Mouse (Mus musculus) heart, postnatal 10 days (tissue): Measurements from ENCODE around the gene Dnajc22. TPM values are rescaled to one million over a fixed set of nuclear protein-coding genes. Genes with fewer than 3 reads are reported as not detected.
A peak's percentile ranks its signal among the peaks of the same experiment; 100 is the strongest.
"Not testable (repeated sequence)": the region's sequence is repeated elsewhere in the genome, so short reads cannot be mapped to it uniquely, and the experiment has no call there.

Source experiments
- DNase-seq, 2 experiments: peaks; one replicate each; pipeline ENCODE4 v3.0.0; 2021
- intact Hi-C: fragments of 180-260 bp; cut with DNase I; formaldehyde crosslinking; loops from one replicate; pipeline ENCODE4 v1.15.1; 2025
- total RNA-seq, 2 experiments: library from RNA; stranded (reverse); gene quantifications; 2 replicates each; pipeline ENCODE4 v1.2.3; 2021

Dnajc22 gene
- total RNA-seq = under 1 TPM; 0.37 to 0.98 TPM

DNA sequence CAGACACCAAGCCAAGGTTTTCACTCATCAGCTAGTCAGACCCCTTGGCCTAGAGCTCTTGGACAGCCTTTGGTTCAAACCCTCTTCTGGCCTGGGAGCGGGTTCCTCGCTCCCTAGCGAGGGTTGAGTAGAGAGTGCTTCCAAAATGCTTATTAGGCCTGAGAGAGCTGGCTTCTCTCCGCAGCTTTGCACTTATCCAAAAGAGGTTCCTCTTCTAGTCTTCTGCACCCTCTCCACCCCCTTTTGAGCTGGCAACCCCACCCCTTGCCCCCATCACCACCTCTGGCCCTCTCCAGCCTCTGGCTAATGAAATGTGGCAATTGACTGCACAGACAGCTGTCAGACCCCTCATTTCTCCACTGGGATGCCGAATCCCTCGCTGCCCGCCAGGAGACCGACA, at the start of gene Dnajc22:
Dnajc22 (plus strand) TSS at position 301 of the 400 bp plus-strand sequence.
- intact Hi-C loops = no loop called here
- DNase-seq = no peak

DNA sequence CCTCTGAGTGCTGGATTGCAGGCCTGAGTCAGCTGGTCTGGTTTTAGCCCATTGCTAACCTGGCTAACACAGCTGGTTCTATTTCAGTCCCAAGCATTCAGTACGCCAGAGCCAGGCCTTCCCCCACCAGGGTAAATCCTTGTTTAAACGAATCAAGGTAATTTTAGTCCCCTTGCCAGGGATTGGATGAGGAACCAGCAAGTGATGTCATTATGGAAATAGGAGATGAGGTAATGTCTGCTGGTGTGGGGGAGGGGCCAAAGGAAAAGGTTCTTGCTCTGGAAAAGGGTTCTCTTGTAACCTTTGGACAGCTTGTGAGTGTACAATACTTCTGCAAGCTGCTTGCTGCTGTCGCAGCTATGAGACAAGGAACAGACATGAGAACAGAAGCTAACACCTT, 48.1 kb upstream of the Dnajc22 start:
- intact Hi-C loops = no loop called here
- DNase-seq = peak in 1 of 2 experiments; percentile 48

DNA sequence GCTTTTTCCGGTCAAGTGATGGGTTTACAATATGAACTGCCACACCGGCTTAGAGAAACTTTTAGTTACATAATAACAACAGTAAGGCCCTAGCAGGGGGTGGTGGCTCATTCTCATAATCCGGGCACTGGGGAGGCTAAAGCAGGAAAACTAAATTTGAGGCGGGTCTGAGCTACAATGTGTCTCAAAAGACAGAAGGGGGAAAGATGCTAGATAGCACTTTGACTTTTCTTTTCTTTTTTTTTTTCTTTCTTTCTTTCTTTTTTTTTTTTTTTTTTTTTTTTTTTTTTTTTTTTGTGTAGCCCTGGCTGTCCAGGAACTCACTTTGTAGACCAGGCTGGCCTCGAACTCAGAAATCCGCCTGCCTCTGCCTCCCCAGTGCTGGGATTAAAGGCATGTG, 47.2 kb upstream of the Dnajc22 start:
- intact Hi-C loops = not testable (repeated sequence)

DNA sequence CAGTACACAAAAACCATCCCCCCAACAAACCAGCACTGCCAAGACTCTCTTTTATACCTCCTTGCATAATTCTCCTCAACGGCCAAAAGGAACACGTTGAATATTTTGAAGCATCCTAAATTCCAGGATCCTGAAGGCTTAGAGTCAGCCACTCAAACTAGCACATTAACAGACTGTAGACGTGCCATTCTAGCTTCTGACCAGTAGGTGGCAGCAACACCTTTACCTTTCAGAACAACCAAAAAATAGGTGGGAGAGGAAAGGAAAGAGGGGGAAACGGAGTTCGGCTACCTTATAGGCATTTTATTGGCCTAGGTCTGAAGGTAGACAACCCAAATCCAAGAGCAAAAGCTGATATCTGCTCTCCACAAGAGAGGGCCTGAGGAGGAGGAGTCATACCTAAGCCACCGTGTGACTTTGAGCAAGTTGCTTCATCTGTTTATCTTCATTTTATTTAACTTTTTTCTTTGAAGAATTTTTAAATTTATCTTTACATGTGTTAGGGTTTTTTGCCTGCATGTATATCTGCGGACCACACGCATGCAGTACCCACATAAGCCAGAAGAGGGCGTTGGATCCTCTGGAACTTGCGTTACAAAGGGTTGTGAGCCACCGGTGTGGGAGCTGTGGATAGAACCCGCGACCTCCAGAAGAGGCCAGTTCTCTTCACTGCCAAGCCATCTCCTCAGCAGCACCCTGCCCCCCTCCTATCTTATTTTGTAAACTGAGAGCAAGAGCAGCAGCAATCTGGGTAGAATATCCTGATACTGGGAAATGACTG, 43.3 kb upstream of the Dnajc22 start:
- intact Hi-C loops = loop anchor here (2.0 kb wide), 1 partner anchor 149 kb away; no protein-coding TSS in a partner anchor
- peak; percentile 57 to 72 for DNase-seq

More for the DNA sequence above, 47.2 kb upstream of the Dnajc22 start:
- DNase-seq = not testable (repeated sequence)

DNA sequence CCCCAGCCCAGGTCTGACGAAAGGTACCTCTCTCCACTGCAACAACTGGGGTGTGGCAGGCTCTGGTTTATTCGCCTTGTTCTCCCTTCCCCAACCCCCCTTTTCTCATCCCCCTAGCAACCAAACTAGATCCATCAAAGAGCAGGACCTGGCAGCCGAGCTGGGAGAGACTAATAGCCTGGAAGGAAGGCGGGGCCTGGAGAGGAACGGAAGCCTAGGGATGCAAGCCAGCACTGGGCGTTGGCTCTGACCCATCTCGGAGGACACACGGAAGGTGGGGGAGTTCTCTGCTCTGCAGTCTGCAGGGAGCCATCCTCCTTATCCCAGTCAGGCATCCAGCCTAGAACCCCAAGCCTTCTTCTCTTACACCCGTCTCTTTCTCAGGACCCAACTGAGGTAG, 39.6 kb upstream of the Dnajc22 start:
- no peak for DNase-seq
- intact Hi-C loops = no loop called here

DNA sequence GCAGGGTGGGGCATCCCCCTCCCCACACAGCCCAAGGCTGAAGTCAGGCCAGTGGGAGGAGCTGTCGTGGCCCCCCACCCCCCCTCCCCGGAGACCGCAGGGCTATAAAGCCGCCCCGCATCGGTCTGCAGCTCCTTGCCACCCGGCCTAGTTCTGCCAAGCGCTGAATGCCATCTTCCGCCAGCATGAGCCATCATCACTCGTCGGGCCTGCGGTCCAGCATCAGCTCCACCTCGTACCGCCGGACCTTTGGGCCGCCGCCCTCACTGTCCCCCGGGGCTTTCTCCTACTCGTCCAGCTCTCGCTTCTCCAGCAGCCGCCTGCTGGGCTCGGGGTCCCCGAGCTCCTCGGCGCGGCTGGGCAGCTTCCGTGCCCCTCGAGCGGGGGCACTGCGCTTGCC, 37.9 kb upstream of the Dnajc22 start, which contains the start of gene Prph:
Prph (plus strand) TSS at position 135 of the 400 bp plus-strand sequence.
- intact Hi-C loops = loop anchor here (5.0 kb wide), 1 partner anchor 33 kb away; no protein-coding TSS in a partner anchor

DNA sequence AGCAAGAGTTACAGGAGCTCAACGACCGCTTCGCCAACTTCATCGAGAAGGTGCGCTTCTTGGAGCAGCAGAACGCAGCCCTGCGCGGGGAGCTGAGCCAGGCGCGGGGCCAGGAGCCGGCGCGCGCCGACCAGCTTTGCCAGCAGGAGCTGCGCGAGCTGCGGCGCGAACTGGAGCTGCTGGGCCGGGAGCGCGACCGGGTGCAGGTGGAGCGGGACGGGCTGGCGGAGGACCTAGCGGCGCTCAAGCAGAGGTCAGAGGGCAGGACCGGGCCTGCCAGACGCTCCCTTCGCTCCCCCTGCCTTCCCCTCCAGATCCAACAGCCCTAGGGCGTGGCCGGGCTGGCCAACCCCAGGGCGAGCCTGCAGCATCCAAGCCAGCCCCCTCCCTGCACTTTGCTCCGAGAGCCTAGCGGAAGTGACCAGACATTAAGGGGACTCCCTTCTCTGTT, 37.4 kb upstream of the Dnajc22 start:
- peak in 1 of 2 experiments; percentile 52 for DNase-seq
- intact Hi-C loops = loop anchor here (5.0 kb wide), 1 partner anchor 33 kb away; no protein-coding TSS in a partner anchor

More for the DNA sequence above, 37.9 kb upstream of the Dnajc22 start, which contains the start of gene Prph:
- no peak for DNase-seq

DNA sequence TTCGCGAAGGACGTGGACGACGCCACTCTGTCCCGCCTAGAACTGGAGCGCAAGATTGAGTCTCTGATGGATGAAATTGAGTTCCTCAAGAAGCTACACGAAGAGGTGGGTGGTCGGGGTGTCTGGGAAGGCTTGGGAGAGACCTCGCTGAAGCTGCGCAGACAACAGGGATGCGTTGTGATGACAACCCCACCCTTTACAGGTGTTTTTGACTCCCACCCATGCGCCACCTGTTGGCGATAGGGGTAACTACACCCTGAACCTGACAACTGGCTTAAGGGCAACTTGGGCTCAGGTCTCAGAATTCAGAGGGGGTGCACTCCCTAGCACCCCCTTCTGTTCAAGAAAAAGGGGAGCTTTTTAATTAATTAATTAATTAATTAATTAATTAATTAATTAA, 36.6 kb upstream of the Dnajc22 start:
- intact Hi-C loops = loop anchor here (5.0 kb wide), 1 partner anchor 34 kb away; no protein-coding TSS in a partner anchor
- DNase-seq = peak in 1 of 2 experiments; percentile 55

DNA sequence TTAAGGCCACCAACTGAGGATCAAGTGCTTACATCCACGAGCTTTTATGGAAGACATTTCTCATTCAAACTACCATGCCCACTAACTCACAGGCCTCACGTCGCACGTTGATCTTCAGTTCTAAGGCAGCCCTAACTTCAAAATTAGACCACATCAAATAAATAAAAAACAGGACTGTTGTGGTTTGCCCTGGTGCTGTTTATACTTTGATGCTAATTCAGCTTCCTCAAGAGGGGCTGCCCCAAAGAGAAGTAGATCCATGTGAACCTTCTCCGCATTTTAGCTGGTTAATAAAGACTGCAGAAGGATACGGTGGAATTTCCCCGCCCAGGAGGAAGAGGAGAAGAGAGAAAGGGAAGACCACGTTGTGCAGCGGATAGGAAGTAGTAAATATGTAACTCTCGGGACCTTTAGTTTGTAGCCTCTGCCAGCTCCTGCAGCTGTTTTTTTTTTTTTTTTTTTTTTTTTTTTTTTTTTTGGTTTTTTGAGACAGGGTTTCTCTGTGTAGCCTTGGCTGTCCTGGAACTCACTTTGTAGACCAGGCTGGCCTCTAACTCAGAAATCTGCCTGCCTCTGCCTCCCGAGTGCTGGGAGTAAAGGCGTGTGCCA, 27.3 kb upstream of the Dnajc22 start:
- DNase-seq = no peak
- intact Hi-C loops = no loop called here

DNA sequence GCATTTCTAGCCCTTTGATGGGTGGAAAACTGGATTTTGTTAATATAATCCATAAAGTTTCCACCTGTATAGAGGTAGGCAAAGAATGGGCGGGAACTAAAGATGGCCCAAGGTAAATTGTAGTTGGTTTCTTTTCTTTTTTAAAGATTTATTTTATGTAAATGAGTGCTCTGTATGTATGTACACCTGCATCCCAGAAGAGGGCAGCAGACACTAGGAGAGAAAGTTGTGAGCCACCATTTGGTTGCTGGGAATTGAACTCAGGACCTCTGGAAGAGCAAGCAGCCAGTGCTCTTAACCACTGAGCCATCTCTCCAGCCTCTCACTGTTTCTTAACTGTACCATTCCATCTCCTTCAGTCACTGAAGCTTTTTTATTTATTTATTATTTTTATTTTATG, 21.0 kb upstream of the Dnajc22 start:
- no peak for DNase-seq
- intact Hi-C loops = no loop called here

DNA sequence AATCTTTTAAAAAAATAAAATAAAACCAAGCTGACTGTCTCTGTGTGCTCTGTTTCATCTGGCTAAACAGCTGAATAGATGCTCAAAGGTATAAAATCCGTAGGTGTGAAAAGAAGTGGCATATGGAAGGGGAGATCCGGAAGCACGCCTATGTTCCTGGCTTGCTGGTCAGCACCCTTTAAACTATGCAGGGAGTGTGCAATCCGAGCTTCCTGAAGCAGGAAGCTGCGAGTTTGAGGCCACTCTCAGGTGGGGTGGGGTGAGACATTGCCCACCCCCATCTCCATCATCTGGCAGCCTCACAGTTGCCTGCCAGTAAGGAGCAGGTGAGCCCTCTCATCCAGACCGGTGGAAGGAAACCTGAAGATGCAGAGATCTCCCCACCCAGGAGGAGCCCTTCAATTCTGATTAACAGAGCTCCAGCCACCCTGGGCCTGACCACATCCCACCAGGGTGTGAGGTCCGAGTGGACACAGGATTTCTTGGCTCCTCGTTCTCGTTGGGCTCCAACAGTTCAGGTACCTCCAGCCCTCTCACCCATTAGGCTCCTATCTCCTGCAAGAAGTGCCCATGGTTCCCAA, 18.9 kb upstream of the Dnajc22 start, which contains the start of gene Troap:
Troap (plus strand) TSS at position 557 of the 581 bp plus-strand sequence.
- intact Hi-C loops = no loop called here
- no peak for DNase-seq

DNA sequence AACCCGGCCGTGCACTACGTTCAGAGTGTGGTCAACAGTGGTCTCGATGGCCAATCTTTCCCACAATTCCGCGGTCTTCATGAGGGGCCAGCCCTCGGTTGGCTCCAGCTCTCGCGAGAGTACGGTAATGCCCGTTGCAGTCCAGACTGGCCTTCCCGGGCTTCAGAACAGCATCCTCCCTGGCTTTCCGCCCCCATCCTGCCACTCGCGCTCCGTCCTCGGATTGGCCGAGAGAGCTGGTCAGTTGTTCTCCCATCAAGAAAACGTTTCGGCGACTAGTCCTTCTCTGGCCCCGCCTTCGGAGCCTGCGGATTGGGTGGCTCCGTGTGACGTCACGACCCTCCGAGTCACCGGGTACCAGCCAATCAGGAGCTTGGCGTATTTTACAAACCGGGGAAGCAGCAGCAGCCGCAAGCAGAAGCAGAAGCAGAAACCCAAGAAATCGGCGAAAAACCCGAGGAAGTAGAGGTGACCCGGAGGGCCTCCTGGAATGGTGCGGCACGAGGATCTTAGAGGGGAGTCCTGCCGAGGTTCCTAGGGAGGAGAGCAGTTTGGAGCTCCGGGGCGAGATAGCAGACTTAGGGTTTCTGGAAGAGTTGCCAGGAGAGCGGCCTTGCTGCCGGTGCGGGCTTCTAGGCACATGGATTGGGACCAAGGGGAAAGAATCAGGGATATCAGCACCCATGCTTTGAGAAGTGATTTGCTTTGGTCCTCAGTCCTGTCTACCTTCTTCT, 18.2 kb upstream of the Dnajc22 start:
- DNase-seq = peak; percentile 99
- intact Hi-C loops = no loop called here

DNA sequence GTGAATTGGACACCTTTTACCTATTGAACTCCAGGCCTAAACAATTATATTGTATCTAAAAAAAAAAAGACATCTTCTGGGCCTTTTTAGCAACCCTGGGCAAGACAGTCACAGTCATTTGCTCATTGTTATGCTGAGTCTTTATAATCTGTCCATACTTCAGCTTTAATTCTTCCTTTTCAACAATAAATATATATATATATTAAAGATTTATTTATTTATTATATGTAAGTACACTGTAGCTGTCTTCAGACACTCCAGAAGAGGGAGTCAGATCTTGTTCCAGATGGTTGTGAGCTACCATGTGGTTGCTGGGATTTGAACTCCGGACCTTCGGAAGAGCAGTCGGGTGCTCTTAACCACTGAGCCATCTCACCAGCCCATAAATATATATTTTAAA, 17.0 kb upstream of the Dnajc22 start:
- intact Hi-C loops, DNase-seq: not testable (repeated sequence)

DNA sequence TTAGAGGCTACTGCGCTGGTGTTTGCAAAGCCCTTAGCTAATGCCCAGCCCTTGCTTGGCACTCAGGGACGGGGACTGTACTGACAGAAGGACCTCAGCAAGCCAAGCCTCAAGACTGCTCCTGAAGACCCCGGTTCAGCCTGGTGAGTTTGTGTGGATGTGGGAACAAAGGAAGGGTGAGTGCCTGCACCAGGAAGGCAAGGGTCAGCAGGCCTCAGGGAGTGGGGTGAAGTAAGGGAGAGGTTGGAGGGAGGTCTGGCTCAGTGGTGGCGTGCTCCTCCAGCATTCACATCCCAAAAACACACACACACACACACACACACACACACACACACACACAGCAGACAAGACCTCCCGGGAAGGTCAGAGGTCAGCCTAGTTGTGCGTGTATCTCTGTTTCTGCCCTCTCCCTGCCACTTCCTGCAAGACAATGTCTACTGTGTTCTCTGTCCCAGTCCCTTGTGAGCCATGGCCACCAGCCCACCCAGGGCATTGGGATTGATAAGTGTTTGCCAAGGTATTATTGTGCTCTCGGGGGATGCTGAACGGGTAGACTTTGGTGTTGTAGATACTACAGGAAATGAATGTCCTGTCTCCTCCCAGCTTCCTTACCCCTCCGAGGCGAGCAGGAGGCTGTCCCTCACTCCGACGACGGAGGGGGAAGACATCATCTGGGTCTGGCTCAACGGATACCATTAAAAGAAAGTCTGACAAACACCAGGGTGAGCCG, 14.6 kb upstream of the Dnajc22 start:
- intact Hi-C loops = no loop called here
- DNase-seq = no peak

DNA sequence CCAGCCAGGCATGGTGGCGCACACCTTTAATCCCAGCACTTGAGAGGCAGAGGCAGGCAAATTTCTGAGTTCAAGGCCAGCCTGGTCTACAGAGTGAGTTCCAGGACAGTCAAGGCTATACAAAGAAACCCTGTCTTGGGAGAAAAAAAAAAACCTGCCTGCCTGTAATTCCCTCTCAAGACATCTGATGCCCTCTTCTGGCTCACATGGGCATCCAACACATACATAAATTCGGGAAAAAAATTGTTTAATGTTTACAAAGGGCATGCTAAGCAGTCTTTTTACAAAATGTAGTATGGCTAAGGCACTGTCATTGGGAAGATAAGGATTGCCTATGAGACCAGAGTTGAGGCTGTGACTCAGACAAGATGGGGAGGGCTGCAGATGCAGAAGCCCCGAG, 13.2 kb upstream of the Dnajc22 start:
- no peak for DNase-seq
- intact Hi-C loops = loop anchor here (5.0 kb wide), 1 partner anchor 187 kb away; no protein-coding TSS in a partner anchor

DNA sequence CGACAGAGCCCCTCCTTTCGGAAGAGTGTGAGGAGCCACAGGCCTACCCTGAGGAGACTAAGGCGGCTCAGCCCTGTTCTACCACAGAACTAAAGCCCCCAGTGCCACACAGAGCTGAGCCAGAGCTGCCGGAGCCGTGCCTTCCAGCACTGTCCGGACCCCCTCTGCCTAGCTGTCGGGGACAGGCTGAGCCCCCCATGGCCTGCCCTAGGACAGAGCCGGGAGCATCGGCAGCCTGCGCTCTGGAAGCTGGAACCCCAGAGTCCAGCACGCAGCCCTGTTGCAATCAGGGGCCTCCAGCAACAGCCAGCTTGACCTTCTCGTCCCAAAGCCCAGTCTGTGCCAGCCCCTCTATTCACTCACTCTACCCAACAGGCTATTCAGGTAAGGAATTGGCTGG, 10.6 kb upstream of the Dnajc22 start:
- no peak for DNase-seq
- intact Hi-C loops = loop anchor here (2.0 to 5.0 kb wide), 2 partner anchors 116 to 185 kb away; no protein-coding TSS in a partner anchor

DNA sequence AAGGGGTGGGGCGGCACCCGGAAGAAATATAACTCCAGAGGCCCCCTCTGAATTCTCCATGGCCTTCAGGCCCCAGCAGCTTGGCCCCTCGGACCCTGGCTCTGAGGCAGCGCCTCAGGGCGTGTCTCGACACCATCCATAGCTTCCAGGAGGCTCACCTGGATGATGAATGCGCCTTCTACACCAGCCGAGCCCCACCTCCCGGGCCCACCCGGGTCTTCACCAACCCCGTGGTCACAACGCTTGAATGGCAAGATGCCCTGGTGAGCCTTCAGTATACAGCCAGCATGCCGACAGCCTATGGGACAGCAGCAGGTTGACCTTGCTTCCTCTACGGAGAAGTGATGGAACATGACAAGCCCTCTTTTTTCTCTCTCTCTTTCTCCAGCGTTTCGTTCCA, 10.1 kb upstream of the Dnajc22 start:
- DNase-seq = no peak

DNA sequence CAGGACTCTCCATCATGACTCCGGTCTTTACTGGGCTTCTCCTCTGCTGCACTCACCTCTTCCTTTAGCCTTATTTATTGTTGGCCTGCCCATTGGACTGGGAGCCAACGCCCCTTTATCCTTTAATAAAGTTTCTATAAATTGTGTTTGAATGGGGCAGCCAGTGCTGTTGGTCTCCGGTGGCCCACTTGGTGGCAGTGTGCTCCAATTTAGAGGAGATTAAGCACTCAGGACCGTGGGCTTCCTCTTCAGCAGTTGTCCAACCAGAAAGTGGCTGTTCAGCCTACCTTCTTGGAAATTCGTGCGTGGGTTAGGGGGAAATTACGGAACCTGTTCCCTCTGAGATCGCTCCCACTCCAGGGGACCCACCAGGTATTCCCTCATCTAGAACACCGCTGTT, 9.7 kb upstream of the Dnajc22 start:
- peak; percentile 58 to 75 for DNase-seq
- intact Hi-C loops = loop anchor here (2.0 to 5.0 kb wide), 2 partner anchors 116 to 184 kb away; no protein-coding TSS in a partner anchor

More for the DNA sequence above, 10.1 kb upstream of the Dnajc22 start:
- intact Hi-C loops = loop anchor here (2.0 to 5.0 kb wide), 2 partner anchors 116 to 184 kb away; no protein-coding TSS in a partner anchor

DNA sequence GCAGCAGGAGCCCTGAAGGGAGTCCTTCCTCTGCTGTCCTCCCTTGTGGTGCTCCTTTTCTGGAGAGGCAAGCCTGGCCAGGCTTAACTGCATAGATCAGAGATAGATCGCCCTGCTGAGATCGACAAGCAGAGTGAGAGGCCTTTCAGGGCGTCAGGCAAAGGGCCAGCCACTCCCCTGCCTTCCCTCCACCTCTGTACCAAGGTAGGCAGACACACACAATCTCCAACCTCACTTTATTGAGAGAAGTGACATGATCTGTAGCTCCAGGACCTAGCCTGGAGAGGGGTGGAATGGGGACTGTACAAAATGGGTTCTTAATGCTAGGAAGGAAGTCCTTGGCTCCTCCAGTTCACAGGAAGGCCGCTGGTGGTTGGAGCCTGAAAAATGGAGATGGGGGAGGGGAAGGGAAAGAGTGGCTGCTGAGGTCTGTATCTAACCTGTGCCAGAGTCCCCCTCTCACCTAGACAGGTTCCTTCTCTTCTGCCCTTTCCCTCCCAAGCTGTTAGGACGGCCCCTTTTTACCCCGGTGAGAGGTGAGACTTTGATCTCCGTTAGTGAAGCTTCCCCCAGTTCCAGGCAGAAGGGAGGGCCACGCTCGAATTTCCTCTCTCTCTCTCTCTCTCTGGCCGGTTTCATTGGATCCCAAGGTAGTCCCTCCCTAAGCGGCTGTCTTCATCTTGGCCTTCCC, 9.0 kb upstream of the Dnajc22 start:
- no peak for DNase-seq
- intact Hi-C loops = loop anchor here (2.0 to 5.0 kb wide), 2 partner anchors 115 to 183 kb away; no protein-coding TSS in a partner anchor
